Mouse (Mus musculus) cerebellum, adult 2 months (tissue): ENCODE data around the gene Ulk4.

Source experiments
- CTCF ChIP-seq: fragments of 200-500 bp; IDR thresholded peaks from 2 replicates; pipeline ENCODE4 v1.5.1; 2011; ENCODE audit warnings: low read depth, mild to moderate bottlenecking, control low read depth, low read length, moderate library complexity, borderline replicate concordance; ENCODE audit not compliant: insufficient read depth
- POLR2A ChIP-seq: fragments of 200-500 bp; IDR thresholded peaks from 2 replicates; pipeline ENCODE4 v1.6.1; 2011; ENCODE audit warnings: low read length, control low read depth, borderline replicate concordance; ENCODE audit not compliant: insufficient read depth

DNA sequence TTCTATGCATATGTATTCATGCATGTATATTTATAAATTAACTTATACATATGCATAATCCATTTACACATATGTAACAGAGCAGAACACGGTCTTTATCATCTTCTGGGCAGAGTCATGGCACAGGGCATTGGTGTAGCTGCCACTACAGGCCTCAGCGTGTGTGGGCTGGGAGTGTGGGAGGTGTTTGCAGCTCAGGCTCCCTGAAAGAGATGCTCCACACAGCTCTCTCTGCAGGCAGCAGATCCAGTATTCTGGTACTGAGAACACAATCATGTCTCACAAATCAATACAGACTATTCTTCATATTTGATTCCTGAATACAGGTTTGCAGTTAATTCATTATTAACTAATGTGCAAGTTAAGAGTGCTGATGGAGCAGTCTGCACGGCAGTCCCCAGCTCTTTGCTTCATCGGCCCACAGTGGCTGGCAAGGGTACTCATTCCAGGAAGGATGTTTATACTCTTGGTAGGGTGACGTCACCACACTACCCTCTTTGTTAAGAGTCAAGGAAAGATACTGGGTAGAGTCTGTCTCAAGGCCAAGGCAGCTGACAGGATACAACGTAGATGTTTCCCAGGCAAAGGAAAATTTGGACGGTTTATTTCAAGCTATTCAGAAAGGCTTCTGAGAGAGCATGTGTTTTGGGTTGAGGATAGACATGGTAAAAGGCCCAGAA is 276.2 kb downstream of the Ulk4 start:
- TF ChIP-seq CTCF (no peak), POLR2A (no peak)
